In genomic region chr15:96309310-96309709, GRCm38 (mm10) we compare ENCODE assay signal across 14 mouse cellular contexts.
"Had no signal": no experiment of that assay in that cellular context is flagged by ENCODE, and none has a peak within 500 bp of the region (broad histone marks: within the 10 kb centered on the region; RNA-seq: fewer than 3 reads in every experiment).

No protein-coding gene starts in this region.

- H3K9ac ChIP-seq: intestine, embryonic 15.5 days; kidney, embryonic 15.5 days; liver, embryonic 12.5 days; liver, embryonic 15.5 days; lung, embryonic 14.5 days had no signal

- H3K4me1 ChIP-seq: intestine, embryonic 15.5 days; kidney, embryonic 15.5 days had no signal

- DNase-seq: kidney, adult 11 months; kidney, adult 8-10 months; kidney, postnatal 10 days; kidney, postnatal 36 days; left cerebral cortex, postnatal 4 days; lung, embryonic 14.5 days; midbrain, embryonic 14.5 days had no signal

- H3K4me2 ChIP-seq: intestine, embryonic 15.5 days; kidney, embryonic 15.5 days; liver, embryonic 12.5 days; liver, embryonic 15.5 days; lung, embryonic 14.5 days; midbrain, embryonic 11.5 days had no signal

- H3K36me3 ChIP-seq: intestine, embryonic 15.5 days had no signal

- ATAC-seq: intestine, embryonic 15.5 days; liver, embryonic 12.5 days; lung, postnatal 0 days had no signal

- H3K9me3 ChIP-seq: intestine, embryonic 15.5 days; kidney, embryonic 15.5 days; liver, embryonic 12.5 days; liver, embryonic 15.5 days had no signal

- H3K4me3 ChIP-seq: intestine, embryonic 15.5 days; kidney, embryonic 15.5 days; liver, embryonic 12.5 days; liver, embryonic 15.5 days had no signal

- H3K27me3 ChIP-seq: intestine, embryonic 15.5 days; kidney, embryonic 15.5 days; liver, embryonic 12.5 days; liver, embryonic 15.5 days had no signal

- H3K27ac ChIP-seq: intestine, embryonic 15.5 days; kidney, embryonic 15.5 days; liver, embryonic 12.5 days; liver, embryonic 15.5 days; macrophage had no signal
